Mouse (Mus musculus): Measurements from ENCODE around the gene Tagln.

DNA sequence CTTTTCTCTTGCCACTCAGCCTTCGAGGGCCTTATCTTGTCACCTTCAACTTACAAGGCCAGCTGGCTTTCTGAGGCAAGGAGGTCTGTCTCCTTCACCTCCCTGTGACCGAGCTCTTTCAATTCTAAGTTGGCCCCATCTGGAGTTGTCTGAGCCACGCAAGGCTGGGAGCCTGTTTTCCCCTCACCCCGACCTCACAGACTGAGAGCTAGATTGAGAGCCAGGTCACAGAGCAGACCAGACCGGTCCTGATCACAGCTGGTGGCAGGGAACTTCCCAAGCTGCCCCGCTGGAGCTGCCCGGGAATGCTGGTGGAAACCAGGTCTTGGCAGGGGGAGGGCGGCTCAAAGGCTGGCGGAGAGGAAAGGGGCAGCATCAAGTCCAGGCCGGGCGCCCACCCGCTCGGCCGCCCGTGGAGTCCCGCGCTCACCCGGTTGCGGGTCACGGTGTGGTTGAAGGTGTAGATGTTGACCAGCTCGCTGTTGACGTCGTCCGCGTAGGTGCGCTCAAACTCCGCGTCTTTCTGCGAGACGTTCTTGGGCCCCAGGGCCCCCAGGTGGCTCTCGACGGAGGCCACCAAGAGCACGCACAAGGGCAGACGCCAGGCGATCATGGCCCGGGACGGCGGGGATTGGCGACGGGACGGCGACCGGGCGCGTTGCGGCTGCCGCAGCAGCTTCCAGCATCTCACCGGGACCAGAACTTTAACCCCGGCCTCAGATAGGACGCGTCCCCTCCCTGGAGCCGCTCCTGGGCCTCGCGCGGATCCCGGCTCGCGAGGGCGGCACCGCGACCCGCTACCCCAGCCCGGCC is 18.6 kb upstream of the Tagln start:
- TF ChIP-seq POLR2A (IDR thresholded peaks at IDR 0.05; ENCODE audit: insufficient read depth, low read length) (no peak), CTCF (IDR thresholded peaks at IDR 0.05; ENCODE audit: low read depth, low read length) (no peak), EP300 (IDR thresholded peaks at IDR 0.05; ENCODE audit: insufficient read depth, low read depth, low read length) (no peak)
